Mouse (Mus musculus): ENCODE results near the gene Rpl24. TPM values are rescaled to one million over a fixed set of nuclear protein-coding genes. Genes with fewer than 3 reads are reported as not detected.
"Not testable (repeated sequence)": the region's sequence is repeated elsewhere in the genome, so short reads cannot be mapped to it uniquely, and the experiment has no call there.

Gene Rpl24
- 100 to 1,000 TPM; 714 to 743 TPM for total RNA-seq (2021)

GRCm38 (mm10) chr16:55966212-55966871 is at the start of gene Rpl24:
Gene Rpl24, plus strand, starts transcription at chr16:55966275.
- DNase-seq, result peak; percentile 95

DNA sequence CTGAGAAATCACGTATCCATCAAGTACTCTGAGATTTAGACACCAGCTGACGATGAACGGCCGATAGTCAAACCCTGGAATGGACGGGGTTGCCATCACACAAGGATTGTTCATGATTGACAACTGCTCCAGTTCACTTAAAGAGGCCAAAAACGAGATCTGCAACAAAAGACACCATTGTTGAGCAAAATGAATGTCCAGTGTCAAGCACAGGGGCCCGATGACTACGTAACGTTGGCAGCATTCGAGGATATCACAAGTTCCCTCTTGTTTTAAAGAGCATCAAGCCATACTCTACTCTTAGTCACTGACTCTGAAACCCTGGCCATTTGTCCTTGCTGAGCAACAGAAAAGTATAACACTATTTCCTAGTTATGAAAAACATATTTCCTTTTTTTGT is 44.0 kb upstream of the Rpl24 start:
- no peak for DNase-seq

DNA sequence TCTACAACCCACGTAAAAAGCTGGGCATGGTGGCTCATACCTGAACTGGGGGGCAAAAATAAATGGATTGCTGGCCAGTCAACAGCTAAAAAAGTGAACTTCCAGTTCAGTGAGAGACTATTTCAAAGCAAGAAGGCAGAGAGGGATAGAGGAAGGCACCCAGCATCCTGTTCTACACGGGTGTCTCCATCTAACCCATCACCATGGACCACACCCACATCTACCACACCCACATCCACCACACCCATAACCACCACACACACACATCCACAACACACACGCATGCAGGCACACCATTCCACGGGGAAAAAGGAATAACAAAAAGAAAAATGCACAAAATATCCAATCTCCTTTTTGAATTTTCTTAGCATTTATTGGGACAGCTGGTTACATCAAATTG is 42.1 kb upstream of the Rpl24 start:
- DNase-seq, result no peak

- peak; percentile 40 for DNase-seq
These were observed 32.3 kb upstream of the Rpl24 start for GRCm38 (mm10) chr16:55933681-55934343.

GRCm38 (mm10) chr16:55934453-55935037 is 31.5 kb upstream of the Rpl24 start, which contains the start of gene Cep97:
Gene Cep97, minus strand, starts transcription at chr16:55934855.
- DNase-seq, result peak; percentile 87

DNA sequence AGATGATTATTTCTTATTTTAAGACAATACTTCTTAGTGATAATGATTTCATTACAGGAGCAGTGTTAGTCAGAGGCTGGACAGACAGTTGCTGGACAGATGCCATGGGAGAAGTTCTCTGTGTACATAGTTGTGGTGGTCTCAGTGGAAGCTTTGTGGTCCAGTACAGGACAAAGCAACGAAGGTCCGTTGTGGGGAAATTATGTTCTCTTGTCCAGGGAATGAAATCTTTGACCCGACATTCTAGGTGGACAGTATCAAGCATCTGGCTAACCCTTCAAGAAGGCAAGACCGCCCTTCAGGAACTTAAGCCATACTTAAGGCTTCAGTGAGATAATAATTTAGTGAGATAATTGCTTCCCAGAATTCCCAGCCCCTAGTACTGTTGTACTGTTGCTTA is 27.3 kb upstream of the Rpl24 start:
- DNase-seq, result no peak

DNA sequence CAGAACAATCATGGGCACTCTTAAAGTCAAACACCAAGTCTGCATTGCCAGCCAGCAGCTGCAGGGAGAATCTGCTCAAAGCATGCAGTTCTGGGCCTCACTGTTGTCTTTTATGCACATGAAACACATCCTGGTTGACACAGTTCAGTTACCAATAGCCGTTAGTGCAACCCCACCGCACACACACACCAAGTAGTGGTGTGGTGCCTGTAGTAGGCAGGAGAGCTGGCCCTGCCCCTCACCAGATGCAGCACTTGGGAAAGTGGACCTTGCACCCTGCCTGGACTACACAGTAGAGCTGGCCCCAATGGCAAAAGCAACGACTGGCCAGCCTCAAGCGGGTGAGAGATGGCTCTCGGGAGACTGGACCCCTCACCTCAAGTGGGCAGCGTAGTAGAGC is 26.4 kb upstream of the Rpl24 start:
- no peak for DNase-seq

DNA sequence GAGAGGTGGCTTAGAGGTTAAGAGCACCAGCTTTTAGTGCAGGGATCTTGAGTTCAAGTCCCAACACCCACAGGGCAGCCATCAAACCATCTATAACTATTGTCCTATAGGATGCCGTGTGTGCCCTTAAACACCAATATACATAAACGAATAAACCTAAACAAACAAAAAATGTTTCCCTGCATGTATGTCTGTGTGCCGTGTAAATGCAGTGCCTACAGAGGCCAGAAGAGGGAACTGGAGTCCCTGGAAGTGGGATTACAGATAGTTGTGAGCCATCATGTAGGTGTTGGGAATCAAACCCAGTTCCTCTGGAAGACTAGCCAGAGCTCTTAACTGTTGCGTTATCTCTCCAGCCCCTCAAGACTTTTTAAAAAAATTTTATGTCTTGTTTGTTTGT is 25.3 kb upstream of the Rpl24 start:
- DNase-seq, result no peak

- DNase-seq, result no peak
These were observed 18.8 kb upstream of the Rpl24 start for GRCm38 (mm10) chr16:55947266-55947665.

DNA sequence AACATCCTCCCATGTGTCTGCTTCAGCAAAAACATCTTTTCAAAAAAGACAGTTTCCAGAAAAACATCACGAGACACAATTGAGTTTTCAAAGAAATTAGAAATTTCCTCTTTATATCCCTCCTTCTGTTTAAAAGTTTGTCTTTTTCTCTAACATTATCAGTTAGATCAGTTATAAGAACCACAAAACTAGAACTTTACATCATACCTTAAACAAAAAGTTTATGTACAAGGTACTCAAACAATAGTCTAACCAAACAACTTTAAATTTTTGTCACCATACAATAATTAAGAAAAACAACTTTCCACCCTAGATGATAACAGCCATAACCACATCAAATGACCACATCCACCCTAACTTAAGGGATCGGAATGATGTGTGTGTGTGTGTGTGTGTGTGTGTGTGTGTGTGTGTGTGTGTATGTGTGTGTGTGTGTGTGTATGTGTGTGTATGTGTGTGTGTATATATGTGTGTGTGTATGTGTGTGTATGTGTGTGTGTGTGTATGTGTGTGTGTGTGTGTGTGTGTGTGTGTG is 18.1 kb upstream of the Rpl24 start:
- DNase-seq, result not testable (repeated sequence)

DNA sequence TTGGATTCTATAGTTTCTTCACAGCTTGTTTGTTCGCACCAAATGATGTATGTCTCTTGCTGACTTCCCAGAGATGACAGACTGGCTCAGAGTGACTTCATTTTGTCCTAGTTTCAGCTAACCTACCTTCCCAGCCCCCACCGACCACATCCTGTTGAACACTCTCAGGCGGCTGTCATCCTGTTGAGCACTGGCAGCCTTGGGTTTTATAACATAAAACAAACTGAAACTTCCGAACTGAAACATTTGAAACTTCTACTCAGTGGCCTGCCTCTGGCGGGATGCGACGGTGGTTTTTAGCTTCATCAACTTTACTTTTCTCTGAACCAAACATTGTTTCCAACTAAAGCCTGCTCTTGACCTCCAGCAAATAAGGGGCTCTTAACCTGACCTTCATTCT is 17.1 kb upstream of the Rpl24 start:
- peak; percentile 18 for DNase-seq

DNA sequence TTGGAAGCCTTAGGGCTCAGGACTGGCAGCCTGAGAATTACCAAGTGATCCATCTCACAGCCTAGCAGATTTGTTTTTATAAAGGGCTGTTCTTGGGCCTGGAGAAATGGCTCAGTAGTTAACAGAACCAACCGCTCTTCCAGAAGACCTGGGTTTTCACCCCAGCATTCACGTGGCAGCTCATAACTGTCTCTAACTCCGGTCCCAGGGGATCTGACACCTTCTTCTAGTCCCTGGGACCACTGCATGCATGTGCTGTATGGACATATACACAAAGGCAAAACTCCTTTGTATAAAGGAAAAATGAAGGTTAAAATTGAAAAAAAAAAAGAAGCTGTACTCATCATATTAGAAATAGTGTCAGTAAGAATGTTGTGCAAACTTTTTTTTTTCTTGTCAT is 15.6 kb upstream of the Rpl24 start:
- DNase-seq, result no peak

- DNase-seq, result peak; percentile 84
These were observed 15.0 kb upstream of the Rpl24 start for GRCm38 (mm10) chr16:55950946-55951678.

- no peak for DNase-seq
These were observed 14.3 kb upstream of the Rpl24 start for GRCm38 (mm10) chr16:55951679-55952327.

DNA sequence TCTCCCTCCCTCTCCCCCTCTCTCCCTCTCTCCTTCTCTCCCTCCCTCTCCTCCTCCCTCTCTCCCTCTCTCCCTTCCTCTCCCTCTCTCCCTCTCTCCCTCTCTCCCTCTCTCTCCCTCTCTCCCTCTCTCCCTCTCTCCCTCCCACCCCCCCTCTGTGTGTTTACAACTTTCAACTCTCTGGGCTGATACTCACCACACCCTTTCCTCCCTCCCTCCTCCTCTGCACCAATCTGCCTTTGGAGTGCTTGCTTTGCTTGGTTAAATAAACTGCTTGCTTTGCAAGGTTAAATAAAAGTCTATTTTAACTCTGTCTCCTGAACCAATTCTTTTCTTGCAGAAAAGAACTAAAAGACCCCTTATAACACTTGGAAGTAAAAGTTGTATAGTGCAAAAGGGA is 13.3 kb upstream of the Rpl24 start:
- DNase-seq, result no peak

DNA sequence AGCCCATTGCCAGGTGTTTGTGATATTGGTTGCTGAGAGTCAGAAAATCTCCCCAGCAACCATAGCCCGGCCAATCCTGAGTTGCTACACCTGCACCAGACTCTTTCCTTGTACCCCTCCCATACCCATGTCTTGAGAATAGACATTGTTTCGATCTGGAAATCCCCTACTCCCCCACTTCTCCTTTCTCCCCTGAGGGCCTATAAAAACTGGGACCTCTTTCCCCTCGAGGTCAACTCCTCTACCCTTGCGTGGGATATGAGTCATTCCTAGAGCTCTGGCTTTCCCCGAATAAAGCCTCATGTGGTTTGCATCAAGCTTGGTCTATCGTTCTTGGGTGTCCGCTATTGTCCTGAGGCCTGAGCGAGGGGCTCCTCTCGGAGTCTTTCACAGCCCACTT is 11.9 kb upstream of the Rpl24 start:
- DNase-seq, result not testable (repeated sequence)

GRCm38 (mm10) chr16:55963068-55963467 is 3.0 kb upstream of the Rpl24 start:
- not testable (repeated sequence) for DNase-seq

- peak; percentile 46 for DNase-seq
These were observed 1.7 kb upstream of the Rpl24 start for GRCm38 (mm10) chr16:55964126-55964949.

DNA sequence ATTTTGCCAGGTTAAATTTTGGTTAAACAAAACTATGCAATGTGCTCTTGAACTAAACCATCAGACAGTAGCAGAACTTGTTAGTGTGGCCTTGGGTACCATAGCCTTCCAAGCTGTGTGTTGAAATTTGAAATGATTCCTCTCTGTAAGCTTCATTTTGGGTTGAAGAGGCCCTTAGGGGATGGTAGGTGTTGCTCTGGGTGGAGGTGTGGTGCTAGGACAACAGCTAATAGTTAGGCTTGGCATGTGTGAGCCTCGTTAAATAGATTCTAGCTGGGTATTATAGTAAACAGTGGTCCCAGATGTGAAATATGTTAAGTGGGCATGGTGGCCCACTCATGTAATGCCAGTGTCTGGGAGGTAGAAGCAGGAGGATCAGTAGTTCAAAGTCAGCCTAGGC is 1.1 kb downstream of the Rpl24 start:
- no peak for DNase-seq

DNA sequence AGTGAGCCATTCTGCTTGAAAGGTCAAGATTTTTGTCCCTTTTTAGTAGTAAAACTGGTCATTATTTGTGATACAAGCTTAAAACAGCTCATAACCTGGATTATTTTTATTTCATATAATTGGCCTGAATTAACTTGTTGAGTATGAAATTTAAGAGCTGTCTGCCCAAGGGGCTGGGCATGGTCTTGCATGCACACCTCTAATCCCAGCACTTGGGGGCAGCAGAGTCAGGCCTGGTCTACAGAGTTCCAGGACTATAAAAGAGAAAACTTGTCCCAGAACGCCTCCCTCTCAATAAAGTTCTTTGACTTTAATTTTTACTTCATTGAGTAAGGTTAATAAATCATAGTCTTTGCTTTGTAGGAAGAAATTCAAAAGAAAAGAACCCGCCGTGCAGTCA is 3.1 kb downstream of the Rpl24 start:
- DNase-seq, result peak; percentile 66

DNA sequence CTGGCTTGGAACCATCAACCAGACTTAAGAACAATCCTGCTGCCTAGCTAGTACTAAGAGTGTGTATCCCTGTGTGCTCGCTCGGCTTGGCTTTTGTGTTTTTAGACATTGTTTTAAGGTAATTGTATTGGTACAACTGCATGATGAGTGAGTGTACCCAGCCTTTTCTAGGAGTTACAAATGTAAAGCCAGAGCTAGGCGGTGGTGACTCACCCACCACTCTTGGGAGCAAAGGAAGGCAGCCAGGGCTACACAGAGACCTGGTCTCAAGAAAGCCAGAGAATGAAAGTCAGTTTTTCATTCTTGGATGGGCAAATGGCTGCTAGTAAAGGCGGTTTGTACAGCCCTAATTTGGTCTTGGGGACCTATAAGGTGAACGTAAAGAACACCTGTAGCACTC is 4.3 kb downstream of the Rpl24 start:
- no peak for DNase-seq
